Mouse (Mus musculus) cerebellum, adult 18-20 months (tissue): ENCODE data around the gene Cct8.
"Not testable (repeated sequence)": the region's sequence is repeated elsewhere in the genome, so short reads cannot be mapped to it uniquely, and the experiment has no call there.

Experiments
- DNase-seq, 2 experiments: peaks; one replicate each; pipeline ENCODE4 v3.0.0; 2021

Gene Cct8

DNA sequence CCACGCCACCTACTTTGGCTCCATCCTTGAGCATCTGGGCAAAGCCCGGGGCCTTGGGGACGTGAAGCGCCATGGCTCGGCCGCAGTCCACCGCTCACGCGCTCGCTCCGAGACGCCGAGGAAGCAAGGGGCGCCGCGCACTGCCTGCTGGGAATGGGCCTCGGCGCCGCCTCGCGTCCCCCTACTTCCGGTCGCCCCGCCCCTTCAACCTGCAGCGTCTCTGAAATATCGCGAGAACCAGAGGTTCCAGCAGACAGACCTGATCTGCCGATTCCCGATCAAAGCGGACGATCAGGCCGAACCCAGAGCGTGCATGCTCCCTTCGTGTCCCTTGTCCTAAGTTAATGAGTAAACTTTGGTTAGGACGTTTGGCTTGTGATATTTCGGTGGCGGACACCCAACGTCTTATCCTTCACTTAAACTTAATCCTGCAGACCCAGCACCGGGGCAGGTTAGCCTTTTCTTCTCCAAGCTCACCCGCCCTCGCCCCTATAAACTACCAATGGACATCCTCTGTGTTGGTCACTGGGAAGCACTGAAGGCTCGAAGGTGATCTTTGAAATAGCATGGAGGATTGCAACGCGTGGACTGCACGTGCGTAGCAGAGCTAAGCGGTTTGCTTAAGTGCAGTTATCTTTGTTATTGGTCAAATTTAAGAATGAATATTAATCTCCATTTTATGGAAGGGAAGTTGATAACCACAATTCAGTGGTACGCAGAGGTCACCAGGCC is at the start of gene Cct8:
Cct8 (minus strand) TSS at position 158 of the 732 bp plus-strand sequence.
- DNase-seq: peak; percentile 97

DNA sequence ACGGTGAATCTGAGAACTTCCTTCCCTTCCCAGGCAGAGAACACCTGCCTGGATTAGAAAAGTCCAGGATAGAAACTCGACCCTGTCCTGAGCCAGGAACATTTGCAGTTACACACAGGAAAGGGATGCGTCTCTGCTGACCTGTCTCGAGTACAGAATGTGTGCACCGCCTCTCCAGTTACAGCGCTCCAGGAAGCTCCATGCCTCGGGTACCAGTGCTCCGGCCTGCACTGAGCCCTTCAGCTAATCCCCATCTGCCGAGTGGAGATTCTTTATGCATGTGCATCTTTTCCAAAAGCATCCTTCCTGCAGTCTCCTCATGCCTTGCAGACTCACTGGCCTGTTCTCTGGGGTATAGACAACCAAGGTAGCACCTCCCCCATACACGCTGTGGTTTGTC is 33.1 kb upstream of the Cct8 start:
- no peak for DNase-seq

GRCm38 (mm10) chr16:87527553-87528249 is 32.0 kb upstream of the Cct8 start:
- no peak for DNase-seq

- DNase-seq: no peak
These were observed 28.6 kb upstream of the Cct8 start for GRCm38 (mm10) chr16:87524228-87524627.

DNA sequence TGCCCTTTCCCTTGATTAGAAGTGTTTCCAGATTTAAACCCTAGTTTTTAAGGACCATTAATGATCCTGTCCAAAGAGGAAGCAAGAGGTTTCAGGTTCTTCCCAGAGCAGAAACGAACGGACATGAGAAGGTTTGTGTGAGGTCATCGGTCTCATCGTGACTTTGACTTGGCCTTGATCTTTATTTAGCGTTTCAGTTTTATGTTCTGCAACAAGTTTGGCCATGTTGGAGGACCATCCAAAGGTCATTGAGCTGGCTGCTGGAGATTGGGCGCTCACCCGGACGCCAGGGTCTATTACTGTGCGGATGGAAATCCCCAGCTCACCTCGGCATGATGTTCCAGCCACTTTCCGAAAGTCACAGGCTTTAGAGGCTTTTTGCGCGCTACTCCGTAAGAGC is 16.7 kb upstream of the Cct8 start:
- DNase-seq: no peak

DNA sequence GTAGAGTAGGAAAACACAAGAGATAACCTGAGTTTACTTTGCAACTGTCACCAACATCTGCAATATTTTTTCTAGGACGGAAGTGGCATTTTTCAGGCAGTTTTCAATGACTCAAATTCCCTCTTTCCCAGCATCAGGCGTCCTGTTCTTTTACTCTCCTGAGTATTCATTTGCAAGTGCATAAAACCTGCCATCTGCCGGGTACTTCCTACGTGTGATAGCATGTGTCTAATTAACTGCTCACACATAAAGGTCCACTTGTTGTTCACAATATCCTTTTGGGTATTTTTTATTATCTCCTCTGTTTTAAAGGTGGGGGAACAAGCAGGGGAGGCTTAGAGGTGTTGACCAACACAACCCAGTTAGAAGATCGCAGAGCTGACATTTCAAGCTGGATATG is 16.0 kb upstream of the Cct8 start:
- no peak for DNase-seq

GRCm38 (mm10) chr16:87501304-87502078 is 5.8 kb upstream of the Cct8 start:
- DNase-seq: no peak

- no peak for DNase-seq
These were observed 3.9 kb upstream of the Cct8 start for GRCm38 (mm10) chr16:87499556-87499955.

GRCm38 (mm10) chr16:87497171-87497570 is 1.5 kb upstream of the Cct8 start:
- no peak for DNase-seq

GRCm38 (mm10) chr16:87496728-87497127 is 1.1 kb upstream of the Cct8 start:
- no peak for DNase-seq

- DNase-seq: no peak
These were observed 568 bp downstream of the Cct8 start for GRCm38 (mm10) chr16:87494955-87495655.

GRCm38 (mm10) chr16:87492191-87492792 is 3.4 kb downstream of the Cct8 start:
- DNase-seq: not testable (repeated sequence)

DNA sequence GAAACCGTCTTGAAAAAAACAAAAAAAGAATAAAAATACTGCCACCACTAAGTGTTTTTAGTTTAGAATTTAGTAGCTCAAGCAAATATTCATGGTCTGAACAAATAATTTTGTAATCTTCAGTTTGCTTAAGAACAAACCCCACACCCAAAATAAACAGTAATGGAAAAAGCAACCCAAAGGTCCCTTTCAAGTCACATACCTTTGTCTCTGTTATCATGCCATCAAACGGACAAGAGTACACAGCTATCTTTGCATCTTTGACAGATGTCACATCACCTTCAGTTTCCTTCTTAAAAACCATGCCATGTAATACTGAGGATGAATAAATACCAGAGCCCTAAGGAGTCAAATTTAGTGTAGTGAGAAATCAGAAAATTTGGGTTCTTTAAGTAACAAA is 7.1 kb downstream of the Cct8 start:
- no peak for DNase-seq

GRCm38 (mm10) chr16:87486739-87487138 is 8.9 kb downstream of the Cct8 start:
- DNase-seq: no peak

GRCm38 (mm10) chr16:87484367-87484766 is 11.3 kb downstream of the Cct8 start:
- DNase-seq: no peak

DNA sequence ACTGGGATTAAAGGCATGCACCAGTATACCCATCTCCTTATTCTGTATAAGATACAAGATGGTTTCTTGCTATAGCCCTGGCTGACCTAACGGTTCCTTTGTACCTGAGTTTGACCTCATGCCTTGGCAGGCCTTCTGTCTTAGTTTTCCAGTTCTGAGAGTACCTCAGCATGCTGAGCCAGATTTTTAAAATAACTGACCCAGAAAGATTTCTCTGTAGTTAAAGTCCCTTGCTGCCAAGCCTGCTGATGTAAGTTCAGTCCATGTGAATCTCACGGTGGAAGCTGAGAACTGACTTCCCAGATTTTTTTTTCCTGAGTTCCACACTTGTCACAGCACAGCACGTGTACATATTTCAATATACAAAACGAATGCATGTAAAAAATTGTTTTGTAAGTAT is 25.1 kb downstream of the Cct8 start:
- no peak for DNase-seq

- no peak for DNase-seq
These were observed 36.9 kb downstream of the Cct8 start for GRCm38 (mm10) chr16:87458752-87459151.

GRCm38 (mm10) chr16:87455180-87455611 is 40.5 kb downstream of the Cct8 start:
- peak in 1 of 2 experiments; percentile 43 for DNase-seq

DNA sequence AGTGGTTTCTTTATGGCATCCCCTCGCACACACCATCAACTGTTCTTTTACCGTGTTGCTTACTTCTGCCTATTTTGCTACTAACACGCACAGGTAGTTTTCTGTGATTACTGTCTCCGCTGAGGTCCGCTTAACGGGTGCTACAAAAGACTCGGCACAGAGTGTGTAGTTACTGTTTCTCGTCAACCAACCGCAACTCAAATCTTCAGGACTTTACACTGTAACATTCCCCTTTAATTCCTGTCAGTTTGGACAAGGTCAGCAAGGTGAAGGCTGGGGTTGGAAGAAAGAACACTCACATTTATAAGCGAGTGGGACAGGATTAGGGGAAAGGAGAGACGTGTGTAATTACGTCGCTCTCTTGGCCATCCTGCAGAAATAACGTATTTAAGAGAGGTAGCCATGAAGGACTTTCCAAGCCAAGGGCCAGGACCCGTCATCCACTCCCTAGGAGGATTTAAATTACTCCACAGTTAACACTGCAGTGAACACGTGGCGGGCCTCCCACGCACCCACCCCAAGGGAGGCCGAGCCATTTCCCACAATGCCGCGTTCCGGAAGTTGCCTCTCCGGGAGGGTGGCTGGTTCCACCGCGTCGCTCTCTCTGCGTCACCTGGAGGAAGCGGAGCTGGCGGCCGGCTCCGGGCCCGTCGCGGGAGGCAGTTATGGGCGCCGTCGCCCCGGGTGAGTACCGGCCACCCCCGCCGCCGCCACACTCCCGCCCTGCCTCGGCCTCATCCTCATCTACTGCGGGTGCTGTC is 41.1 kb downstream of the Cct8 start, which contains the start of gene Usp16:
Usp16 (plus strand) TSS at position 285 of the 761 bp plus-strand sequence.
- peak; percentile 94 to 95 for DNase-seq

DNA sequence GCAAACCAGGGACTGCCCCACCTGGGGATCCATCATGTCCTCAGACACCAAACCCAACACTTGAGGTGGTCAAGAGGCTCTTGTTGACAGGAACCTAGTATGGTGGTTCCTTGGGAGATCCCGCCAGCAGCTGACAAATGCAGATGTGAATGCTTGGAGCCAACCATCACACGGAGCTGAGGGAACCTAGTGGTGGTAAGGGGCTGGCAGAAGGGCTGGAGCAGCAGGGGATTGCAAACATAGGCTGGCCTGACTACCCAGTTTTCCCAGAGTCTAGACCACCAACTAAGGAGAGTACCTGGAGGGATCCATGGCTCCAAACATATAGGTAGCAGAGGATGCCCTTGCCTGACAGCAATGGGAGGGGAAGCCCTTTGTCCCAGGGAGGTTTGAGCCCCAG is 42.4 kb downstream of the Cct8 start:
- DNase-seq: no peak

- DNase-seq: no peak
These were observed 50.1 kb downstream of the Cct8 start for GRCm38 (mm10) chr16:87445528-87445927.

GRCm38 (mm10) chr16:87445110-87445509 is 50.6 kb downstream of the Cct8 start:
- no peak for DNase-seq
